Mouse (Mus musculus) cerebellum, adult (tissue): ENCODE measurements at regions not wholly inside any gene's neighbourhood (a gene's known extent, or its start where the extent isn't known, plus 50 kb on each side); places are given as distances from the start of the nearest gene placed in this dataset.

Experiments used
- ATAC-seq: cut with Nextera tagmentation; 2 replicates; pipeline ENCODE4 v1.9.2; 2017; ENCODE audit warnings: mild to moderate bottlenecking, moderate library complexity, mixed read lengths; ENCODE audit not compliant: insufficient number of reproducible peaks, low FRiP score, low TSS enrichment

GRCm38 (mm10) chr6:16581801-16582200, 316.4 kb downstream of the Tfec start:
- no peak for ATAC-seq

- no peak for ATAC-seq
Observed at GRCm38 (mm10) chr6:16575875-16576274, 322.4 kb downstream of the Tfec start.

- ATAC-seq, result no peak
Observed at GRCm38 (mm10) chr6:16572828-16573227, 325.4 kb downstream of the Tfec start.

GRCm38 (mm10) chr6:16551945-16552673, 346.1 kb downstream of the Tfec start:
- ATAC-seq, result no peak

- ATAC-seq, result no peak
Observed at GRCm38 (mm10) chr6:16551131-16551530, 347.1 kb downstream of the Tfec start.

GRCm38 (mm10) chr6:16550445-16550844, 347.8 kb downstream of the Tfec start:
- no peak for ATAC-seq

- no peak for ATAC-seq
Observed at GRCm38 (mm10) chr6:16514054-16514453, 384.2 kb downstream of the Tfec start.

GRCm38 (mm10) chr6:16513541-16513940, 384.7 kb downstream of the Tfec start:
- ATAC-seq, result no peak

GRCm38 (mm10) chr6:16503836-16504235, 394.4 kb downstream of the Tfec start:
- no peak for ATAC-seq

- ATAC-seq, result peak; percentile 76; the same call in 1 of the 2 replicates
Observed at GRCm38 (mm10) chr6:16487015-16487630, 411.1 kb downstream of the Tfec start.

GRCm38 (mm10) chr6:16483295-16483694, 414.9 kb downstream of the Tfec start:
- no peak for ATAC-seq

- no peak for ATAC-seq
Observed at GRCm38 (mm10) chr6:16468693-16469375, 429.4 kb downstream of the Tfec start.

GRCm38 (mm10) chr6:16458279-16458678, 440.0 kb downstream of the Tfec start:
- ATAC-seq, result no peak
